Mouse (Mus musculus): ENCODE data around the gene Treh.
A peak's percentile ranks its signal among the peaks of the same experiment; 100 is the strongest.

The Treh gene

GRCm38 (mm10) chr9:44678288-44678871 is 5.3 kb downstream of the Treh start:
- DNase-seq (ENCODE audit: low read depth, low spot score): no peak

GRCm38 (mm10) chr9:44679565-44679964 is 6.5 kb downstream of the Treh start:
- no peak for DNase-seq (ENCODE audit: low read depth, low spot score)

- no peak for DNase-seq (ENCODE audit: low read depth, low spot score)
Observed at GRCm38 (mm10) chr9:44683046-44683445, 10.0 kb downstream of the Treh start.

- no peak for DNase-seq (ENCODE audit: low read depth, low spot score)
Observed at GRCm38 (mm10) chr9:44685346-44686330, 12.6 kb downstream of the Treh start.

- peak; percentile 34 for DNase-seq (ENCODE audit: low read depth, low spot score)
Observed at GRCm38 (mm10) chr9:44686638-44687037, 13.6 kb downstream of the Treh start.

GRCm38 (mm10) chr9:44688013-44688412 is 15.0 kb downstream of the Treh start:
- DNase-seq (ENCODE audit: low read depth, low spot score): no peak

- DNase-seq (ENCODE audit: low read depth, low spot score): no peak
Observed at GRCm38 (mm10) chr9:44690641-44691040, 17.6 kb downstream of the Treh start.

- DNase-seq (ENCODE audit: low read depth, low spot score): no peak
Observed at GRCm38 (mm10) chr9:44691671-44692520, 18.9 kb downstream of the Treh start.

- DNase-seq (ENCODE audit: low read depth, low spot score): no peak
Observed at GRCm38 (mm10) chr9:44693071-44693470, 20.0 kb downstream of the Treh start.

GRCm38 (mm10) chr9:44697866-44698265 is 24.8 kb downstream of the Treh start:
- no peak for DNase-seq (ENCODE audit: low read depth, low spot score)

- no peak for DNase-seq (ENCODE audit: low read depth, low spot score)
Observed at GRCm38 (mm10) chr9:44699196-44699595, 26.2 kb downstream of the Treh start.

- DNase-seq (ENCODE audit: low read depth, low spot score): no peak
Observed at GRCm38 (mm10) chr9:44699730-44700129, 26.7 kb downstream of the Treh start.

GRCm38 (mm10) chr9:44707749-44708428 is 34.9 kb downstream of the Treh start:
- DNase-seq (ENCODE audit: low read depth, low spot score): no peak

GRCm38 (mm10) chr9:44708429-44708765 is 35.4 kb downstream of the Treh start:
- no peak for DNase-seq (ENCODE audit: low read depth, low spot score)

- no peak for DNase-seq (ENCODE audit: low read depth, low spot score)
Observed at GRCm38 (mm10) chr9:44708925-44709324, 35.9 kb downstream of the Treh start.

- no peak for DNase-seq (ENCODE audit: low read depth, low spot score)
Observed at GRCm38 (mm10) chr9:44709600-44709999, 36.6 kb downstream of the Treh start.

GRCm38 (mm10) chr9:44710213-44710612 is 37.2 kb downstream of the Treh start:
- no peak for DNase-seq (ENCODE audit: low read depth, low spot score)

GRCm38 (mm10) chr9:44711602-44712001 is 38.6 kb downstream of the Treh start:
- no peak for DNase-seq (ENCODE audit: low read depth, low spot score)

GRCm38 (mm10) chr9:44713080-44713479 is 40.0 kb downstream of the Treh start:
- no peak for DNase-seq (ENCODE audit: low read depth, low spot score)

- no peak for DNase-seq (ENCODE audit: low read depth, low spot score)
Observed at GRCm38 (mm10) chr9:44713574-44713973, 40.5 kb downstream of the Treh start.

- no peak for DNase-seq (ENCODE audit: low read depth, low spot score)
Observed at GRCm38 (mm10) chr9:44715109-44715508, 42.1 kb downstream of the Treh start.
